In the genomic region with DNA sequence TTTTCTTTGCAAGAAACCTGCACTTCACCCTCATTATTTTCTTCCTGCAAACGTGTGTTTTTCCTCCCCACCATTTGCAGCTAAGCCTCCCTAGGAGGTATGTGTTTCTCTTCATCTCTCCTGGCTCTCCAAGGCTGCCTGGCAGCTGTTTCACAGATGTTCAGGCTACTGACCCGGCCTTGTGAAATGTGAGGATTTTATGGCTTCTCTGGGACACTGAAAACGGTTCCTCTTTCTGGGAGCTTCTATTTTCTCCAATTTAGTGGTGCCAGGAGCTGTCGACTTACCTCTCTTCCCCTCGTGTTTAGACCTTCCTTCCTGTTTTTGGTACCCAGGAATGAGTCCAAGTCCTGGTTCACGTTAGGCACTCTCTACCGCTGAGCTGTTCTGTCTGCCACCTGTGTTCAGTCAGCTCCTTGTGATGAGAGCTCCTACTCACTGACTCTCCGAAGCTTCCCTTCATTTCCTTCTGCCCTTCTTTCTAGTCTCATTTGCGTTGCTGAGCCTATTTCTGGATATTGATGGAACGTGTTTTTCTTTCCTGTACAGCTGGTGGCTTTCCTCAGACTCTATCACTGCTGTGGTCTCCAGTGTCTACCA, we compare ENCODE assay signal across 10 mouse cellular contexts.
DNase-seq lines count a peak whose midpoint lies in the region; ATAC-seq and TF ChIP-seq lines count a peak whose summit lies in the region.
"Had no signal": no experiment of that assay in that cellular context is flagged by ENCODE, and none has a peak within 500 bp of the region (broad histone marks: within the 10 kb centered on the region; RNA-seq: fewer than 3 reads in every experiment).

No protein-coding gene starts in this region.

- peak; percentile 37 for DNase-seq in forebrain, postnatal 0 days
- no peak for DNase-seq in forebrain, embryonic 11.5 days (ENCODE audit: low spot score)
- peak; percentile 33 for DNase-seq in layer of hippocampus, adult 9-11 months
- DNase-seq in layer of hippocampus, postnatal 10 days (ENCODE audit: low spot score in 2 of 2) = no peak
- no peak for DNase-seq in thymus, adult 2 months
- DNase-seq in natural killer cell, adult 2 months (ENCODE audit: low spot score in 2 of 2) = no peak
- DNase-seq: layer of hippocampus, postnatal 36 days had no signal

- no peak overlapping the region for H3K4me3 ChIP-seq in forebrain, postnatal 0 days (ENCODE audit: low read depth, low read length)
- H3K4me3 ChIP-seq in forebrain, embryonic 11.5 days (ENCODE audit: low read depth, low read length) = no peak overlapping the region
- H3K4me3 ChIP-seq in heart, embryonic 14.5 days (ENCODE audit: control insufficient read depth in 1 of 2, insufficient read depth in 1 of 2, low read depth in 1 of 2, low read length in 2 of 2) = no peak overlapping the region
- H3K4me3 ChIP-seq in limb, embryonic 15.5 days = no peak overlapping the region
- H3K4me3 ChIP-seq in thymus, adult 2 months (ENCODE audit: control insufficient read depth, insufficient read depth, low read length) = no peak overlapping the region
- H3K4me3 ChIP-seq: hindbrain, embryonic 13.5 days had no signal

- 57% methylated on average over 10 of the region's 10 CpGs for WGBS in forebrain, postnatal 0 days
- 63% methylated on average over 10 of the region's 10 CpGs for WGBS in forebrain, embryonic 11.5 days
- WGBS in heart, embryonic 14.5 days = 10% methylated on average over 10 of the region's 10 CpGs
- WGBS in limb, embryonic 15.5 days = 13% methylated on average over 10 of the region's 10 CpGs
- WGBS in thymus, adult 2 months = 8% methylated on average over 10 of the region's 10 CpGs

- no peak overlapping the region for H3K4me2 ChIP-seq in forebrain, postnatal 0 days (ENCODE audit: low read depth)
- H3K4me2 ChIP-seq in forebrain, embryonic 11.5 days (ENCODE audit: low read depth, low read length, severe bottlenecking) = no peak overlapping the region
- H3K4me2 ChIP-seq in heart, embryonic 14.5 days (ENCODE audit: low read length) = peak overlapping the region; percentile 45
- peak overlapping the region; percentile 17; the same call in 1 of the 2 replicates for H3K4me2 ChIP-seq in limb, embryonic 15.5 days
- H3K4me2 ChIP-seq: hindbrain, embryonic 13.5 days had no signal

- no peak overlapping the region for H3K9ac ChIP-seq in forebrain, postnatal 0 days
- no peak overlapping the region for H3K9ac ChIP-seq in forebrain, embryonic 11.5 days (ENCODE audit: low read length)
- no peak overlapping the region for H3K9ac ChIP-seq in heart, embryonic 14.5 days (ENCODE audit: low read length)
- no peak overlapping the region for H3K9ac ChIP-seq in limb, embryonic 15.5 days
- H3K9ac ChIP-seq: hindbrain, embryonic 13.5 days had no signal

- H3K27ac ChIP-seq in forebrain, postnatal 0 days (ENCODE audit: low read depth, low read length) = peak overlapping the region; percentile 75
- no peak overlapping the region for H3K27ac ChIP-seq in forebrain, embryonic 11.5 days (ENCODE audit: low read depth, low read length)
- H3K27ac ChIP-seq in heart, embryonic 14.5 days (replicated peaks in 1 of 2; ENCODE audit: control insufficient read depth in 1 of 2, insufficient read depth in 1 of 2, low read depth in 2 of 2, low read length in 2 of 2) = 0 out of 4 replicates have a peak overlapping the region, but pooled peaks of 1 of the 2 experiments have one; percentile 1
- peak overlapping the region; percentile 22; the same call in 1 of the 2 replicates for H3K27ac ChIP-seq in limb, embryonic 15.5 days
- no peak overlapping the region for H3K27ac ChIP-seq in thymus, adult 2 months (ENCODE audit: control insufficient read depth, insufficient read depth, low read length)
- H3K27ac ChIP-seq: hindbrain, embryonic 13.5 days had no signal

- no peak for TF ChIP-seq CTCF in forebrain, postnatal 0 days (IDR thresholded peaks at IDR 0.05; ENCODE audit: low read depth)
- no peak for TF ChIP-seq CTCF in thymus, adult 2 months (IDR thresholded peaks at IDR 0.05; ENCODE audit: borderline replicate concordance, control insufficient read depth, extremely low read depth, insufficient read depth, low read length, poor library complexity)

- 0 out of 2 replicates have a peak, but pooled peaks have one; percentile 27 for ATAC-seq in forebrain, postnatal 0 days
- no peak for ATAC-seq in forebrain, embryonic 11.5 days (replicated peaks; ENCODE audit: low FRiP score)
- ATAC-seq in heart, embryonic 14.5 days (ENCODE audit: insufficient number of reproducible peaks, insufficient read depth, low FRiP score, low read depth) = no peak
- ATAC-seq in limb, embryonic 15.5 days (ENCODE audit: insufficient number of reproducible peaks, low FRiP score, low TSS enrichment, low read depth) = peak; percentile 44; the same call in 1 of the 2 replicates

- H3K36me3 ChIP-seq in forebrain, postnatal 0 days (ENCODE audit: insufficient read depth) = no peaks in the 10 kb centered on the region
- H3K36me3 ChIP-seq in forebrain, embryonic 11.5 days (ENCODE audit: control insufficient read depth, insufficient read depth, low read length) = no peaks in the 10 kb centered on the region
- no peaks in the 10 kb centered on the region for H3K36me3 ChIP-seq in heart, embryonic 14.5 days (ENCODE audit: control insufficient read depth, insufficient read depth, low read length)
- H3K36me3 ChIP-seq in limb, embryonic 15.5 days = no peaks in the 10 kb centered on the region
- no peaks in the 10 kb centered on the region for H3K36me3 ChIP-seq in thymus, adult 2 months (ENCODE audit: control insufficient read depth, insufficient read depth, low read length)
- H3K36me3 ChIP-seq: hindbrain, embryonic 13.5 days had no signal

- TF ChIP-seq POLR2A in thymus, adult 2 months (IDR thresholded peaks at IDR 0.05; ENCODE audit: control insufficient read depth, extremely low read depth, insufficient read depth, low read length, poor library complexity) = no peak

- H3K4me1 ChIP-seq in forebrain, postnatal 0 days (ENCODE audit: insufficient read depth) = peaks cover 16% of the 10 kb centered on the region; the same call in 1 of the 2 replicates
- H3K4me1 ChIP-seq in forebrain, embryonic 11.5 days (replicated peaks; ENCODE audit: control insufficient read depth, insufficient read depth, low read length) = no peaks in the 10 kb centered on the region
- H3K4me1 ChIP-seq in heart, embryonic 14.5 days (ENCODE audit: control insufficient read depth in 2 of 2, insufficient read depth in 2 of 2, low read length in 2 of 2) = peaks cover 17 to 18% of the 10 kb centered on the region in 2 experiments
- H3K4me1 ChIP-seq in limb, embryonic 15.5 days = peaks cover 22% of the 10 kb centered on the region
- peaks cover 5% of the 10 kb centered on the region; the same call in 1 of the 2 replicates for H3K4me1 ChIP-seq in thymus, adult 2 months (replicated peaks; ENCODE audit: control insufficient read depth, insufficient read depth, low read length)

- H3K9me3 ChIP-seq in forebrain, postnatal 0 days (ENCODE audit: low read length) = no peaks in the 10 kb centered on the region
- H3K9me3 ChIP-seq in forebrain, embryonic 11.5 days (ENCODE audit: control insufficient read depth, low read length) = no peaks in the 10 kb centered on the region
- no peaks in the 10 kb centered on the region for H3K9me3 ChIP-seq in heart, embryonic 14.5 days (ENCODE audit: control insufficient read depth, low read length)
- H3K9me3 ChIP-seq in limb, embryonic 15.5 days = no peaks in the 10 kb centered on the region
- H3K9me3 ChIP-seq: hindbrain, embryonic 13.5 days had no signal

- H3K27me3 ChIP-seq in forebrain, postnatal 0 days (ENCODE audit: insufficient read depth, low read length) = no peaks in the 10 kb centered on the region
- H3K27me3 ChIP-seq in forebrain, embryonic 11.5 days (ENCODE audit: control insufficient read depth, insufficient read depth, low read length) = no peaks in the 10 kb centered on the region
- no peaks in the 10 kb centered on the region for H3K27me3 ChIP-seq in heart, embryonic 14.5 days (ENCODE audit: control insufficient read depth, insufficient read depth, low read length)
- H3K27me3 ChIP-seq in limb, embryonic 15.5 days = peaks cover 11% of the 10 kb centered on the region; the same call in 1 of the 2 replicates
- H3K27me3 ChIP-seq in thymus, adult 2 months (ENCODE audit: control insufficient read depth, insufficient read depth, low read length) = no peaks in the 10 kb centered on the region

Comparison
In these comparisons a context has a peak if more than half of its experiments do, and no peak if none do; other contexts are left out.
1. ATAC-seq: peak in forebrain, postnatal 0 days (single experiment) and limb, embryonic 15.5 days (single experiment); none in forebrain, embryonic 11.5 days (single experiment) and heart, embryonic 14.5 days (single experiment).
2. DNase-seq: peak in forebrain, postnatal 0 days (single experiment) and layer of hippocampus, adult 9-11 months (single experiment); none in forebrain, embryonic 11.5 days (single experiment), layer of hippocampus, postnatal 10 days (0 of 2), thymus, adult 2 months (single experiment) and natural killer cell, adult 2 months (0 of 2).
3. H3K27ac ChIP-seq: peak in forebrain, postnatal 0 days (single experiment) and limb, embryonic 15.5 days (single experiment); none in forebrain, embryonic 11.5 days (single experiment) and thymus, adult 2 months (single experiment).
4. H3K4me2 ChIP-seq: peak in heart, embryonic 14.5 days (single experiment) and limb, embryonic 15.5 days (single experiment); none in forebrain, postnatal 0 days (single experiment) and forebrain, embryonic 11.5 days (single experiment).